Mouse (Mus musculus): Measurements from ENCODE around the gene Rhbdl3. TPM values are rescaled to one million over a fixed set of nuclear protein-coding genes. Genes with fewer than 3 reads are reported as not detected.

Gene Rhbdl3
- polyA plus RNA-seq, 1 experiment from 2014 or later = 5.4 TPM

DNA sequence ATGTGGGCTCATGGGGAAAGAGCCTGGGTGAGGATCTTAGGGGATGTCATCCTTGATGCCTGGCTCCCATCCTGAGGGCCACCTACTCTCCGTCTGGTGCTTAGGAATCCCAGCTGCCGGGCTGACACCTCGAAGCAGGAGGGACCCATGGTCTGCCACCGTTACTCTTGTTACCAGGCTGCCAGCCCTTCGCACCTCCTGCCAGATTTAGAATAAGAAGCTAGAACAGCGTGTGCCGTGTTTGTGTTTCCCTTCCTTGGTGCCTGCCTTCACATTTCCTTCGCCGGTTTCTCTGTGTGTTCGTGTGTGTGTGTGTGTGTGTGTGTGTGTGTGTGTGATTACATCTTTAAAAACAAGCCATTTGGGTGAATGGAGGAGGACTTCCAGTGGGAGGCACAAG, 4.1 kb downstream of the Rhbdl3 start:
- no peak for ATAC-seq (ENCODE audit: low FRiP score)
- 79% methylated on average over 10 of the region's 10 CpGs for WGBS
- H3K4me1 ChIP-seq (replicated peaks; ENCODE audit: control insufficient read depth, insufficient read depth, low read length) = peaks cover 18% of the 10 kb centered on the region
- no peak overlapping the region for H3K27ac ChIP-seq
- no peak for DNase-seq (ENCODE audit: low spot score)
- no peaks in the 10 kb centered on the region for H3K36me3 ChIP-seq (replicated peaks; ENCODE audit: control insufficient read depth, insufficient read depth)
- H3K4me3 ChIP-seq (replicated peaks; ENCODE audit: low read length) = no peak overlapping the region
- H3K27me3 ChIP-seq (ENCODE audit: control insufficient read depth, insufficient read depth, low read length) = no peaks in the 10 kb centered on the region
- no peak overlapping the region for H3K4me2 ChIP-seq (replicated peaks)
- H3K9ac ChIP-seq = no peak overlapping the region
- H3K9me3 ChIP-seq (ENCODE audit: control insufficient read depth, low read length) = no peaks in the 10 kb centered on the region

DNA sequence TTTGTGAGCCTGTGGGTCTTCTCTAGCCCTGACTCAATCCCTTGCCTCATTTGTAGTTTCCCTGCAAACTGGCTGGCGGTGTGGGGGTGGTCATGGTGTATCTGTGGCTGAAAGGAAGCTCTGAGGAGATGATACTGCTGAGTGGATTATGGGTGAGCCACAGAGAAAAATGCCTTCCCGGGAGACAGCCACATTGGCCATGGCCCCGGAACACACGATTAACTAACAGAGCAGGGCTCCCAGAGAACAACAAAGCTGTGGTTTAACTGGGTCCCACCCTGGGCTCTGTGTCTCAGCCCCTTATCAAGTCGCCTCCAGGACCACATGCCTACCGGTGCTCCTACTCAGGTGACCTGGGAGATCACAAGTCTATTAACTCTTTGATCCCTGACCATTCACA, 7.8 kb downstream of the Rhbdl3 start:
- no peak overlapping the region for H3K4me3 ChIP-seq (replicated peaks; ENCODE audit: low read length)
- H3K27ac ChIP-seq = no peak overlapping the region
- no peak for DNase-seq (ENCODE audit: low spot score)
- H3K4me1 ChIP-seq (replicated peaks; ENCODE audit: control insufficient read depth, insufficient read depth, low read length) = peaks cover 19% of the 10 kb centered on the region; the same call in 1 of the 2 replicates
- H3K9me3 ChIP-seq (ENCODE audit: control insufficient read depth, low read length) = no peaks in the 10 kb centered on the region
- no peak overlapping the region for H3K4me2 ChIP-seq (replicated peaks)
- no peak overlapping the region for H3K9ac ChIP-seq
- no peaks in the 10 kb centered on the region for H3K36me3 ChIP-seq (replicated peaks; ENCODE audit: control insufficient read depth, insufficient read depth)
- 52% methylated on average over 6 of the region's 6 CpGs for WGBS
- no peak for ATAC-seq (ENCODE audit: low FRiP score)
- H3K27me3 ChIP-seq (ENCODE audit: control insufficient read depth, insufficient read depth, low read length) = no peaks in the 10 kb centered on the region

DNA sequence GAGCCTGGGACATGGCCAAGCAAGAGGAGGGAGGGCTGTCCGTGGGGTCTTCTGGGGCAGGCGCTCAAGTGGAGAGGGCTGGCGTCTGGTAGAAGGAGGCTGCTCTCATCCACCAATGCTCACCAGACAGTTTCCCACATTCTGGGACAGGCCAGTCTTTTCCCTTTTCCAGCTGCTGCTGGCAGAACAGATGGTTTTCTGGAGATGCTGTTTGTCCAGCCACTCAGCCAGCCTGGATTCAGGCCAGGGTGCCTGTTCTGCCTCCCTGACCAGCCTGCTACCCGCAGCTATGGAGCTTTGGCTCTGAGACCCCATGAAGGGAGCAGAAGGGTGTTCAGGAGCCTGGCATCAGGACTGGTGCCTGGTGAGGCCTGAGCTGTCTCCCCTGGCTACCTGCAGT, 10.6 kb downstream of the Rhbdl3 start:
- ATAC-seq (ENCODE audit: low FRiP score) (0 out of 2 replicates have a peak, but pooled peaks have one; percentile 12), DNase-seq (ENCODE audit: low spot score) (no peak)
- Histone ChIP-seq H3K4me3 (replicated peaks; ENCODE audit: low read length) (no peak overlapping the region), H3K4me1 (replicated peaks; ENCODE audit: control insufficient read depth, insufficient read depth, low read length) (peaks cover 19% of the 10 kb centered on the region; the same call in 1 of the 2 replicates), H3K9me3 (ENCODE audit: control insufficient read depth, low read length) (no peaks in the 10 kb centered on the region), H3K4me2 (replicated peaks) (no peak overlapping the region), H3K9ac (0 out of 2 replicates have a peak overlapping the region, but pooled peaks have one; percentile 0), H3K36me3 (replicated peaks; ENCODE audit: control insufficient read depth, insufficient read depth) (no peaks in the 10 kb centered on the region), H3K27me3 (ENCODE audit: control insufficient read depth, insufficient read depth, low read length) (no peaks in the 10 kb centered on the region), H3K27ac (peak overlapping the region; percentile 36; the same call in 1 of the 2 replicates)
- 32% methylated on average over 4 of the region's 4 CpGs for WGBS

DNA sequence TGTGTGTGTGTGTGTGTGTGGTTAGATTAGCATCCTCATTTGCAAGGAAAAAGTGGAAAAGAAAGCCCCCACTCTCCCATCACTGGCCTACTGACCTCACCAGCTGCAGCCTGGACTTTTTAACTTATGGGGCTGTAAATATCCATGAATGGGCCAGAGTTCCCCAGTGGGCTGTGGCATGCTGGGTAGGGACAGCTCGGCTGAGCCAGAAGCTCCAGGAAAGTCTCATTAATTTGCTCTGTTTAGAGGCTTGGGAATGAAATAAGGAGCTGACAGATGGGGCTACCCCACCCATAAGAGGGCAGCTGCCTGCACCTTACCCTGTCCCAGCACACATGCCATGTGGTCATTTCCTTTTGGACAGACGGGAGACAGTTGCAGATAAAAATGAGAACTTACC, 11.3 kb downstream of the Rhbdl3 start:
- H3K4me1 ChIP-seq (replicated peaks; ENCODE audit: control insufficient read depth, insufficient read depth, low read length) = peaks cover 19% of the 10 kb centered on the region; the same call in 1 of the 2 replicates
- no peak overlapping the region for H3K9ac ChIP-seq
- WGBS = 20% methylated on average over 2 of the region's 2 CpGs
- DNase-seq (ENCODE audit: low spot score) (no peak), ATAC-seq (ENCODE audit: low FRiP score) (no peak)
- no peak overlapping the region for H3K4me3 ChIP-seq (replicated peaks; ENCODE audit: low read length)
- H3K9me3 ChIP-seq (ENCODE audit: control insufficient read depth, low read length) = no peaks in the 10 kb centered on the region
- H3K27ac ChIP-seq = peak overlapping the region; percentile 58
- H3K27me3 ChIP-seq (ENCODE audit: control insufficient read depth, insufficient read depth, low read length) = no peaks in the 10 kb centered on the region
- no peaks in the 10 kb centered on the region for H3K36me3 ChIP-seq (replicated peaks; ENCODE audit: control insufficient read depth, insufficient read depth)
- H3K4me2 ChIP-seq (replicated peaks) = no peak overlapping the region

DNA sequence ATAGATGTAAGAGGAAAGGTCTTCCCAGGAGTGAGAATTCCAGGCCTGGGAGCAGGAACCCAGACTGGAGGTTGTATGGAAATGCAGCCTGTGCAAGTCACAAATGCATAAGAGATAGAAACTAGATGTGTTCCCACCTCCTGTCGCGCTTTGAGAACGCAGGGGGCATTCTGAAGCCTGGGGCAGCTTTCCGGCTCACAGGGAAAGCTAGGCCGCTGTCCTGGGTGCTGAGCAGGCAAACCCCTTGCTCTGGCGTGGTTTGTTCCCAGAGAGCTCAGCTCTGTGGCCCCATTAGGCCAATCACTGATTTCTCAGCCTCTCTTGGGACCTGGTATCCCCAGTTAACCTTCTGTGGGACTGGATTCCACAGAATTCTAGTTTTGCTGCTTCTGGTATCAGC, 11.9 kb downstream of the Rhbdl3 start:
- 14% methylated on average over 6 of the region's 6 CpGs for WGBS
- ATAC-seq (ENCODE audit: low FRiP score) (no peak), DNase-seq (ENCODE audit: low spot score) (no peak)
- peaks cover 19% of the 10 kb centered on the region; the same call in 1 of the 2 replicates for H3K4me1 ChIP-seq (replicated peaks; ENCODE audit: control insufficient read depth, insufficient read depth, low read length)
- H3K9me3 ChIP-seq (ENCODE audit: control insufficient read depth, low read length) = no peaks in the 10 kb centered on the region
- no peak overlapping the region for H3K4me2 ChIP-seq (replicated peaks)
- peak overlapping the region; percentile 58 for H3K27ac ChIP-seq
- no peak overlapping the region for H3K9ac ChIP-seq
- H3K36me3 ChIP-seq (replicated peaks; ENCODE audit: control insufficient read depth, insufficient read depth) = no peaks in the 10 kb centered on the region
- H3K4me3 ChIP-seq (replicated peaks; ENCODE audit: low read length) = no peak overlapping the region
- H3K27me3 ChIP-seq (ENCODE audit: control insufficient read depth, insufficient read depth, low read length) = no peaks in the 10 kb centered on the region

GRCm38 (mm10) chr11:80313462-80313861, 12.8 kb downstream of the Rhbdl3 start:
- no peaks in the 10 kb centered on the region for H3K27me3 ChIP-seq (ENCODE audit: control insufficient read depth, insufficient read depth, low read length)
- no peaks in the 10 kb centered on the region for H3K36me3 ChIP-seq (replicated peaks; ENCODE audit: control insufficient read depth, insufficient read depth)
- H3K9ac ChIP-seq = no peak overlapping the region
- H3K4me3 ChIP-seq (replicated peaks; ENCODE audit: low read length) = no peak overlapping the region
- no peak overlapping the region for H3K4me2 ChIP-seq (replicated peaks)
- WGBS = 68% methylated on average over 1 of the region's 1 CpGs
- H3K9me3 ChIP-seq (ENCODE audit: control insufficient read depth, low read length) = no peaks in the 10 kb centered on the region
- DNase-seq (ENCODE audit: low spot score) (no peak), ATAC-seq (ENCODE audit: low FRiP score) (no peak)
- H3K27ac ChIP-seq = no peak overlapping the region
- peaks cover 19% of the 10 kb centered on the region; the same call in 1 of the 2 replicates for H3K4me1 ChIP-seq (replicated peaks; ENCODE audit: control insufficient read depth, insufficient read depth, low read length)

DNA sequence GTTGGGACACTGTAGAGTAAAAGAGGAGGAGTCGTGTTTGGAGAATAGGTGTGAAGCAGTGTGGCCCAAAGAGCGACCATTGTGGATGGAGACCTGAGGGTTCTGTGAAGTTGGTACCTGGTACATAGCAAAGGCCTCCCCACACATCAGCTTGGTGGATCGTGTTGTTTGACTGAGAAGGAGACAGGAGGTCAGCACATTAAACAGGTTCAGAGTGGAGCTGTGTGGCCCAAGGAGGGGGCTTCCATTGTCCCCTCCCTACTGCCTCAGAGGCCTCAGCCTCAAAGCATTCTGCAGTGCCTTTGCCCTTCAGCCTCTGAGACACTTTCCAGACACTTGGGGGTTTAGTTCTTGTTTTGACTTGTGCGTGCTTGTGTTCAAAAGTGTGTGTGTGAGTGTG, 13.2 kb downstream of the Rhbdl3 start:
- Histone ChIP-seq H3K27ac (no peak overlapping the region), H3K4me2 (replicated peaks) (no peak overlapping the region), H3K36me3 (replicated peaks; ENCODE audit: control insufficient read depth, insufficient read depth) (no peaks in the 10 kb centered on the region), H3K4me3 (replicated peaks; ENCODE audit: low read length) (no peak overlapping the region), H3K9me3 (ENCODE audit: control insufficient read depth, low read length) (no peaks in the 10 kb centered on the region), H3K27me3 (ENCODE audit: control insufficient read depth, insufficient read depth, low read length) (no peaks in the 10 kb centered on the region), H3K4me1 (replicated peaks; ENCODE audit: control insufficient read depth, insufficient read depth, low read length) (peaks cover 19% of the 10 kb centered on the region; the same call in 1 of the 2 replicates), H3K9ac (no peak overlapping the region)
- no peak for ATAC-seq (ENCODE audit: low FRiP score)
- no peak for DNase-seq (ENCODE audit: low spot score)
- WGBS = 76% methylated on average over 4 of the region's 4 CpGs

GRCm38 (mm10) chr11:80315743-80316639, 15.3 kb downstream of the Rhbdl3 start:
- ATAC-seq (ENCODE audit: low FRiP score) = peak; percentile 85
- H3K4me3 ChIP-seq (replicated peaks; ENCODE audit: low read length) = no peak overlapping the region
- no peaks in the 10 kb centered on the region for H3K36me3 ChIP-seq (replicated peaks; ENCODE audit: control insufficient read depth, insufficient read depth)
- no peak overlapping the region for H3K9ac ChIP-seq
- peak; percentile 74 for DNase-seq (ENCODE audit: low spot score)
- WGBS = 20% methylated on average over 10 of the region's 10 CpGs
- no peaks in the 10 kb centered on the region for H3K9me3 ChIP-seq (ENCODE audit: control insufficient read depth, low read length)
- no peaks in the 10 kb centered on the region for H3K27me3 ChIP-seq (ENCODE audit: control insufficient read depth, insufficient read depth, low read length)
- H3K27ac ChIP-seq = peak overlapping the region; percentile 63
- peaks cover 19% of the 10 kb centered on the region; the same call in 1 of the 2 replicates for H3K4me1 ChIP-seq (replicated peaks; ENCODE audit: control insufficient read depth, insufficient read depth, low read length)
- no peak overlapping the region for H3K4me2 ChIP-seq (replicated peaks)

- H3K4me1 ChIP-seq (replicated peaks; ENCODE audit: control insufficient read depth, insufficient read depth, low read length) = 0 out of 2 replicates have a peak, but pooled peaks cover 3% of the 10 kb centered on the region
- H3K9ac ChIP-seq = no peak overlapping the region
- WGBS = 29% methylated on average over 13 of the region's 13 CpGs
- no peaks in the 10 kb centered on the region for H3K9me3 ChIP-seq (ENCODE audit: control insufficient read depth, low read length)
- DNase-seq (ENCODE audit: low spot score) (no peak), ATAC-seq (ENCODE audit: low FRiP score) (no peak)
- H3K27me3 ChIP-seq (ENCODE audit: control insufficient read depth, insufficient read depth, low read length) = no peaks in the 10 kb centered on the region
- no peak overlapping the region for H3K4me3 ChIP-seq (replicated peaks; ENCODE audit: low read length)
- H3K27ac ChIP-seq = no peak overlapping the region
- no peak overlapping the region for H3K4me2 ChIP-seq (replicated peaks)
- no peaks in the 10 kb centered on the region for H3K36me3 ChIP-seq (replicated peaks; ENCODE audit: control insufficient read depth, insufficient read depth)
These were observed 22.5 kb downstream of the Rhbdl3 start for GRCm38 (mm10) chr11:80323255-80323654.

All from hindbrain, embryonic 14.5 days (tissue).